Mouse (Mus musculus): ENCODE measurements around the gene Ech1.

GRCm38 (mm10) chr7:28802846-28803588 is 22.0 kb upstream of the Ech1 start:
- TF ChIP-seq POLR2A (IDR thresholded peaks at IDR 0.05; ENCODE audit: borderline replicate concordance, extremely low read depth, low read depth, low read length) = no peak
- TF ChIP-seq CTCF (IDR thresholded peaks at IDR 0.05; ENCODE audit: insufficient read depth, low read length) = no peak
